Mouse (Mus musculus): ENCODE results near the gene Spp1. TPM values are rescaled to one million over a fixed set of nuclear protein-coding genes. Genes with fewer than 3 reads are reported as not detected.

The Spp1 gene
- 0.99 and 1.6 TPM in 2 replicates for polyA plus RNA-seq (2012; rRNA removed)

GRCm38 (mm10) chr5:104434835-104435301 is at the start of gene Spp1:
Gene Spp1 (plus strand): TSS chr5:104435118.
- no peak for DNase-seq (ENCODE audit: low spot score)

DNA sequence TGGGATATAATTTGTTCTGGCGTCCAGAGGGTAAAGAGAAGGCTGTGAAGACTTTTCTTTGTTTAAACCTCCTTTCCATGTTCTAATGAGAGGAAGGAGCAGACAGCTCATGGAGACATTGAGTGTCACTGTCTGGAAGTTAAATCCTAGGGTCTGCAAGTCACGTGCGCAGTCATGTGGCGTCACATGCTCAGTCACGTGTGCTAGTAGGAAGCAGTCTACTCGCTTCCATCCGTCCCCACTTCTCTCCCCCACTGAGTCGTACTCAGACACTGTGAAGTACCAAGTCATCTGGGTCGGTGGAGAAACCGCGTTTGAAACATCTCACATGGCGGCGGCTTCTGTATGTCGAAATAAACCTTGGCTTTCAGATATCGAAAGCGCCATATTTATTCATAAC is 49.4 kb upstream of the Spp1 start:
- DNase-seq (ENCODE audit: low spot score): no peak

DNA sequence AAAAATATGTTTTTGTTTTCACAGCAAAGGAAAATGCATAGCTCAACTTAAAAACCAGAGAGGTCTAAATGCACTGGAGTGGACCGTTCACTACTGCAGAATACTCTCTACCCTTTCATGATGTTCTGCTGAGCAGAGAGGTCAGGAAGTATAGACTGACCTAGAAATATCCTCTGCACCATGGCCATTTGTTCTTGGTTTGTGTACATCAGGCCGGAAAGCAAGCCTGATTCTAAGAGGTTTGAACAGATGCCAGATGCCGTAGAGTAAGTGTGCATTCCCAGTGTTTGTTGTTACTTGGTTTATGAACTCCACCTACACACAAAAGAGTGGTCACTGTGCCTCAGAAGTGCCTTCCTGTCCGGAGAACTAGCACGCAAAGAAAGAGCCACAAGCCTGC is 48.0 kb upstream of the Spp1 start:
- DNase-seq (ENCODE audit: low spot score): no peak

GRCm38 (mm10) chr5:104390962-104391361 is 44.0 kb upstream of the Spp1 start:
- DNase-seq (ENCODE audit: low spot score): no peak

GRCm38 (mm10) chr5:104392784-104393183 is 42.1 kb upstream of the Spp1 start:
- no peak for DNase-seq (ENCODE audit: low spot score)

DNA sequence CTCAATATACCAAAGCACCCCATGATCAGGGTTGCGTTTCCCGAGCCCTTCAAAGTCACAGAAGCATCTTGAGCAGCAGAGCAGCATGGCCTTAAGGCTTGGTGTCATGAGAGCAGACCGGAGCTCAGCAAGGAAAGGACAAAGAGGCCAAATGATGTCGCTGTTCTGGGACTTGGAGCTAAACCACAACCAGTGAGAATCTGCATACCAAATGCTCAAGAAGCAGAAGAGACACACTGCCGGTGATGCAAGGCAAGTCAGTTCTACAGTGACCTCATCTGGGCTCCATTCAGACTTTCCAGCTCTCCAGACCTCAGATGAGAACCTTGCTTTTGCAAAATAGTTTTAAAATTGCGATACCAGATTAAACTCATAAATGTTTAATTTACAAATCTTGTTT is 38.6 kb upstream of the Spp1 start:
- no peak for DNase-seq (ENCODE audit: low spot score)

DNA sequence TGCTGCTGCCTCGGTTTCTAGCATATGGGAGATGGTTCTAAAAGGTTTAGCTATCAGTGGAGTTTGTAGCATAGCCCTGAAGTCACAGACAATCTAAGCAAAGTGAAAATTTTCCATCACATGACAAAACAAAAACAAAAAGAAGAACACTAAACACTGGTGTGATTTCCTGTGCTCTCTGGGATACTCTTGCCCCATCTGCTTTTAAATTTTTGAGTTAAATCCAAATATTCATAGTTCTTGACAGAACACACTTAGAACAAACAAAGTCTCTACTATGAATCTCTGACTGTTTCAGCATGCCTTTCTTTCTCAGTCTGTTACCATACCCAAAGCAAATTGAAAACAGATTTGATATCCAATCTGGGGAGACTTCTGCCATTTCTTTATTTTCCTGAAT is 36.9 kb upstream of the Spp1 start:
- no peak for DNase-seq (ENCODE audit: low spot score)

- no peak for DNase-seq (ENCODE audit: low spot score)
Measured at GRCm38 (mm10) chr5:104399291-104399950, 35.5 kb upstream of the Spp1 start.

DNA sequence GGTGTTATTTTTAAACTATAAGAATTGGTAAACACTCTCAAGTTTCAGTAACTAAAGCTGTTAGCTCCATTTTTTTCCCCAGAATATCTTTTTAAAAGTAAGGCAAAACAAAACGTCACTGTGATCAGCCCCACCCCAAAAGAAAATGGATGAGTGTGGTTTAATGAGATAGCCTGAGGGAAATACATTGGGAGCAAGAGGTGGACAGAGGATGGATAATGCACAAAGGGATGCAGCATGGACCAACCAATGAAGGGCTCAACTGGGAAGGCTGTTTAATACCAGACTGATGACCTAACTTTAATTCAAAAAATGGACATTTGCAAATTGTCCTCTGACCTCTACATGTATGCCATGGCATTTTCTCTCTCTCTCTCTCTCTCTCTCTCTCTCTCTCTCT is 34.9 kb upstream of the Spp1 start:
- no peak for DNase-seq (ENCODE audit: low spot score)

DNA sequence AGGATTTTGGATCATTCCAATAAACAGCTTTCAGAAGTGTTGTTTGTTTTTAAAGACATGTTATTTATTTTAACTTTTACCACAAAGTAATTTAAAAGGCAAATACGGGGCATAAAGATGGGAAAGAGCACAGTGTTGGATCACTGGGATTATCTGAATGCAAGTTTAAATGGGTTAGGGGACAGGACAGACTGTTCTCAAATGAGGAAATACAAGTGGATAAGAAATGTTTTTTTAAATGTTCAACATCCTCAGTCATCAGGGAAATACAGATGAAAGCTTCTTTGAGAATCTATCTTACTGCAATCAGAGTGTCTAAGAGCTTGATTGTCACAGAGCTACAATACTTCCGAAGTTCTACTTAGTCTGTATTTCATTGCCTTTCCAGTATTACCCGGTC is 32.3 kb upstream of the Spp1 start:
- no peak for DNase-seq (ENCODE audit: low spot score)

- no peak for DNase-seq (ENCODE audit: low spot score)
Measured at GRCm38 (mm10) chr5:104403351-104403750, 31.6 kb upstream of the Spp1 start.

- no peak for DNase-seq (ENCODE audit: low spot score)
Measured at GRCm38 (mm10) chr5:104404551-104404950, 30.4 kb upstream of the Spp1 start.

DNA sequence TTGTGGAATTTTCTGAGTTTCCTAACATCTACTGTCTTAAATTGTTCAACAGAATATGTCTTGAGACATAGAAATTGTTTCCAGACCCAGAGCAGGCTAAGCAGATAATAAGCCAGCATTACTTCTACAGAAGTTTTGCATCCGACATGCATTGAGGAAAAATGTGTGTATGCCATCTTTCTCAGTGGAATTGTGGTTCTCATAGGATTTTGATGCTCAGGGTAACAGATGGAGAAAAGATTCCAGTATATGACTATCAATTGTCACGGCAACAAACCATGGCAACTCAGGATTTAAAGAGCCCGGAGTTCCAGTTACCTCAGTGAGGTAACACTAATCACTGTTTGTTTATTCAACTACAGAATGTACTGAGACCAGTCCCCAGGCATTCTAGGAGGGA is 29.9 kb upstream of the Spp1 start:
- no peak for DNase-seq (ENCODE audit: low spot score)

DNA sequence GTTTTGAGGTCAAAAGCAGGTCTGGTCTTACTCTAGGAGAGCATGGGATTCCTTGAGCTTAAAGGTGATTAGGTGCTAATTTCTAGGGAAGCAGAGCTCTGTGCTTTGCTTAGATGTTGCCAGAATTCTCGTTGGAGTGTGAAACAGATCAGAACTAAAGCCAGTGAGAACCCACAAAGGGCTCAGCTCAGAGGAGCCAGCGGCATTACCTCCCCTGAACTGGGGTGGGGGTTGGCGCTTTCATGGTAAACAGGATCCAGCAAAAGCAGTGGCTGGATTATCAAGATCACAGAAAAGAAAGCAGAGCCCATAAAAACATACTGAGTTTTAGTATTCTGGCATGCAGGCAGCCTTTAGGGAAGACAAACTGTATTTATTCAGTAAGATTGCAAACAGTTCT is 28.2 kb upstream of the Spp1 start:
- DNase-seq (ENCODE audit: low spot score): no peak

DNA sequence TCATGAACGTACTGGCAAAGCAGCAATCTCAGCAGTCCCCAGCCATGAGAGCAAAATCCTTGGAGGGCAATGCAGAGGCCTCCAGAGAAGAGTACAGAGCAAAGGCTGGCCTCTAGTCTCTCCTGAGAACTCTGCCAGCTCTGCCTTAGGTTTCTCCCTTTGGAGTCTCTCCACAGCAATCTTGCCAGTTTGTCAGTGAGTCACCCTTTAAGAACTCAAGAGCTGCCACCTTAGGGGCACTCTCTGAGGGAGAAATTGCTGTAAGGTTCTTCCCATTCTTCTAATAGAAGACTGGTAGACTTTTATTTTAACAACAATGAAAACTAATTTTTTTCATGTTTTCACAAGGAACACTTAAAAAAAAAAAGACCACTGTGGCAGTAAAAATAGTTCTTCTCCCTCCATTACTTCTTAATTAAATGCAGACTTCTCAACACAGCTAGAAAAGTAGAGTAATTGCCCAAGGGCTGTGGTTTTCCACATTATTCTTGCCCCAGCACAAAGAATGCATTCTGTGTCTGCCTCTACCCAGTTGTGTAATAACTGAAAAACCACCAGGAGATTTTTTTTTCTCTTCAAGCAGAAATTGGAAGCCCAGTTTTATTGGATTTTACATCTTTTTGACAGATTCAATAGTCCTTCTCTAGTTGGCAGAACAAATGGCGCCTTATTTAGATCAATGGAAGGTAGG is 27.2 kb upstream of the Spp1 start:
- no peak for DNase-seq (ENCODE audit: low spot score)

DNA sequence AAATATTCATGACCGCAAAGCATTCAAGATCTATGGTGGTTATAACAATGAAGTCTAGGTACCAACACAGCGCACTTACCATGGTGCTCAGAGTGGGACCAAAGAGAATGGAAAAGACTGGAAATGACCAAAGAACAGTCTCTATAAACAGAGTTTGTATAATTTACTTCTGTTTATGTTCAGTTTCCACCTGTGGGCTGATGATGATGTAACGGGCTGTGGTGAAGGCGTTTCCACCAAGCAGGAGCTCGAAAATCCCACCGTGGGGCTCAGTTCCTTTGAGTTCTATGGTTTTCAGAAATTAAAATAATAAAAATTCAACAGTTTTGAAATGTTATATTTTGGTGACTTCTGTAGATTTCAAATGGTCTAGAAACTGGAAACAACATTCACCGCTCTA is 26.4 kb upstream of the Spp1 start:
- no peak for DNase-seq (ENCODE audit: low spot score)

DNA sequence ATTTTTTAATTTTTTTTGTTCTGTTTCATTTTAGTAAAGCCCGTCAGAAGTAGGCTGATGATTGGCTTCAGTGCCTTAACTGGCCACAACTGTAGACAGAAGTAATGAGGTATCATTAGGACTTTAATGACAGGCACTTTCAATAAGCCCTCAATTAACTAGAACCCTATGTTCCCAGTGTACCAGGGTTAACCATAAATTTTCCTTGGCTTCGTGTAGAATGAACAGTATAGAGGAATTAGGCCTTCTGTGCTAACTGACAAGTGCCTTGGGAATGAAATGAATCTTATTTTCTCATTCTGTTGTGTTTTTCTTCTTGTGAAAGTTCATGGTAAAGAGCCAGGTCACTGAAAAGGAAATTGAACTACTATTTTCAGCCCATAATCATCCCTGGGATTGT is 18.9 kb upstream of the Spp1 start:
- no peak for DNase-seq (ENCODE audit: low spot score)

GRCm38 (mm10) chr5:104417028-104417427 is 17.9 kb upstream of the Spp1 start:
- DNase-seq (ENCODE audit: low spot score): no peak

- no peak for DNase-seq (ENCODE audit: low spot score)
Measured at GRCm38 (mm10) chr5:104417721-104418120, 17.2 kb upstream of the Spp1 start.

GRCm38 (mm10) chr5:104422039-104422438 is 12.9 kb upstream of the Spp1 start:
- no peak for DNase-seq (ENCODE audit: low spot score)

GRCm38 (mm10) chr5:104423861-104424260 is 11.1 kb upstream of the Spp1 start:
- DNase-seq (ENCODE audit: low spot score): no peak

DNA sequence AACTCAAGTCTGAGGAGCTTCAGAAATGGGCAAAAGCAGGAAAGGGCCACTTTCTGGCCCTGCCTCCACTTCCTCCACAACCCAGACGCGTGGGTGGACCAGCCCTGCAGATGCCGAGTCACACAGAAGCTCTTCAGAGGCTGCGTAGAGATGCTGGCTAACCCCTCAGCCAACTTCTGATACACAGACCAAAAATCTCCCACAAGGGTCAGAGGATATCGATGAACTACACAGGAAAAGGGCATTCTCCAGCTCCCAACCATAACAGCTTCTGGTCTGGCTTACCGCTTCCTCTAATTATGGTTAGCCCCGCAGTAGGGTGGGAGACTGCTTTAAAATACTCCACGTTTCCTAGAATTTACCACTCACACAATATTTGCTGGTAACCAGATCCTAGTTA is 9.0 kb upstream of the Spp1 start:
- no peak for DNase-seq (ENCODE audit: low spot score)

DNA sequence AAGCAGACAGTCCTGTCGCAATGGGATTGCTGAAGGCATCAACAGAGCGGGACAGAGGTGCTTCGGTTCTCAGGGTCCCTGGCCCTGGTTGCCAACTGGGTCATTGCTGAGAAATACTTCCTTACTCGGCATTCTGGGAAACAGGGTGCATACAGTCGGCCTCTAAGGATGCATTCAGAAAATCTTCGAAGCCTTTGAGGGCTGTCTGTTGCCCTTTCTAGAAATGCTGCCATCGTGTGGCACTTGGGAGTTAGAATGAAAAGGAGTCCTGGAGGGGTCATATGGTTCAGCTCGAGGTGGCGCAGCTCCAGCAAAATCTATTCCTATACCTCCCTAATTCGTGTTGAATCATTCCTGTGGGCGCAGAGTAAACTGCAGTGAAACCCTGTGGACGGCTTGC is 2.0 kb upstream of the Spp1 start:
- no peak for DNase-seq (ENCODE audit: low spot score)
